Mouse (Mus musculus) cerebellum, postnatal 36 days (tissue): ENCODE measurements at regions not wholly inside any gene's neighbourhood (a gene's known extent, or its start where the extent isn't known, plus 50 kb on each side); places are given as distances from the start of the nearest gene placed in this dataset.

ENCODE experiments used
- DNase-seq, 2 experiments: peaks; one replicate each; pipeline ENCODE4 v3.0.0; 2021 to 2022; ENCODE audit warnings: mixed read lengths in 2 of 2

GRCm38 (mm10) chr10:43718768-43719167 is 140.7 kb downstream of the Cd24a start:
- no peak for DNase-seq

- DNase-seq: no peak
Observed at GRCm38 (mm10) chr10:43721356-43721755, 143.3 kb downstream of the Cd24a start.

DNA sequence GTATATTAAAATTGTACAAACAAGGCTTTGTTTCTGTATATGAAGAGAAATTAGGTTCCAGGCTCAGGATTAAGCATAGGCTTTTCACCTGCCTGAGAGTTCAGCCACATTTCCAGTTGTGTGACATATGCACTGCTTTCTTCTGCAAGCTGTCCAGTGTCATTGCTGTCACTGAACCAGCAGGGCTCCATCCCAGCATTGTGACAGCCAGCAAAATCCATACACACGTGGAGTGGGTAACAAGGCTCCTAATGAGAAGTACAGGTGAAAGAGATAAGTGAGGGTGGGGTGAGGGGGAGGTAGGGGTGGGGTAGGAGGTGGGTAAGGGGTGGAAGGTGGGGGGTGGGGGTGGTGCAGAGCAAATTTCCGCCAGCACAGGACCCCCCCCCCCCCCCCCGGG is 144.1 kb downstream of the Cd24a start:
- no peak for DNase-seq

DNA sequence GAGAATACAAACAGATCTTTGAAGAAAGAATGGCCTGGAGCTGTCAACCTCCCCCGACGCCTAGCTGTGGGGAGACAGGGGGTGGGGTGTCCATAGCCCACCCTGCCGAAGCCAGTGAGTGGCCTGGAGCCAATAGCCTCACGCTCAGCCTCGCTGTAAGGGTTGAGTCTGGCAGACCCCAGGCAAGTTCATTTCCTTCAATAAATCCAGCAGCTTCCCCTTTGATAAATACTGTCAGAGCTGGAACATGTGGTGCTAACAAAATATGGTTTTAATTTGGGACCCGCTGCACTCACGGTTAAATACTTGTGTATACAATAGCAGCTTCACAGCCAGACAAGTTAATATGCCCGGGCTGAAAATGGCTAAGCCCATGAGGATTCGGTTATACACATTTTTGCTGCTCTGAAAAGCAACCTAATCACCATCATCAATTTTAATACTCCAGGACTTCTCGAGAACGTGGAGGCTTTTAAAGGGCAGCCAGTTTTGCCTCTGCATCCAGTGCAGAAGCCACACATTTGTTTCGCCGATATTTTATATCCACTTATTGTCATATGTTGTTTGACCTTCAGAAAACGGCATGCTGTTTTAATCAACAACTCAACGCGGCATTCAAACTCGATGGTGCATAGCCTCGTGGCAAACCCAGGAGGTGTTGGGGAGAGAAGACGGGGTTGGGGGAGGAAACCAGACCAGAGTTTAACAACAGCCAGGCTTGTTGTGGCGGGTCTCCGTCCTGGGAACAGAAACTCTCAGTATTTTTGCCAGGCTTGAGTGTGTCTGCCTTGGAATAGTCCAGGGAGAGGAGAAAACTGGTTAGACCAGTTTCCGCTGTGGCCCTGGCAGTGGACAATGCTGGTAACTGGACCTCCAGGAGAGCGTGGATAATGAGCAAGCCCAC is 144.9 kb downstream of the Cd24a start:
- peak in 1 of 2 experiments; percentile 7 for DNase-seq

GRCm38 (mm10) chr10:43723615-43723937 is 145.5 kb downstream of the Cd24a start:
- DNase-seq: no peak

- no peak for DNase-seq
Observed at GRCm38 (mm10) chr10:43727746-43728145, 149.7 kb downstream of the Cd24a start.

- no peak for DNase-seq
Observed at GRCm38 (mm10) chr10:43729184-43729583, 151.1 kb downstream of the Cd24a start.

GRCm38 (mm10) chr10:43733618-43734415 is 155.7 kb downstream of the Cd24a start:
- no peak for DNase-seq

DNA sequence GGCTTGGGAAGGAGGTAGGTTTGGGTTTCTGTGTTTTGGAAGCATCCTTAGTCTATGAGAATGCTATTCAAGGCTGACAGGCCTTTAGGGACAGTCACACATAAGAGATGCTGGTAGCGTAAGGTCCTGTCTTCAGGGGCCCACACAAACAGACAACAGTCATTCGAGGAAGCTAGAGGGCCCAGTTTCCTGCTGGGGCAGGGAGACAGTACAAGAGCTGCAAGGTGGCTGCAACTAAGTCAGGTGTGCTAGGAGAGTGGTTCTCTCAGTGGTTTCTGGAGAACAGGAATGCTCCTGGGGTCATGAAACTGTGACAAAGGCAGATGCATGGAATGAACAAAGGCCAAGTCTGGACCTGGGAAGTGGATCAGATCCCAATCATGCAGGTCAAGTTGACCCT is 161.1 kb downstream of the Cd24a start:
- no peak for DNase-seq

DNA sequence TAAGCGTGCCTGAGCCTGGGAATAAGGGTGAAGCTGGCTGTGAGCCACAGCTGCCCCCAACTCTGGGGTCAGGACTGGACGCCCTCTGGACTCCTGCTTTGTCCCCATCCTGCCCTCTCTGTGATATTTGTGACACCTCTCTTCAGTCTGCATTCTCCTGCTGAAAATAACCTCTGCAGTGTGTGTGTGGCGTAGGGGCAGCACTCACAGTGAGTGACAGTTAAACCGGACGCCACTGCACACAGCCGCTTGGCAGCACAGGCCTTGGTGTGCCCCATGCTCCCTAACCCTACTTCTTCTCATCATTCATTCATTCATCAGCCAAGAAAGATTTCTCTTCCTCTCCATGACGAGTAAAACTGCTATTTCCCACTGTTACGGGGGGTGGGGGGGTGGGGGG is 161.6 kb downstream of the Cd24a start:
- DNase-seq: no peak

GRCm38 (mm10) chr10:43740204-43740865 is 161.2 kb downstream of the Qrsl1 start:
- DNase-seq: no peak

- no peak for DNase-seq
Observed at GRCm38 (mm10) chr10:43741361-43742084, 160.0 kb downstream of the Qrsl1 start.

DNA sequence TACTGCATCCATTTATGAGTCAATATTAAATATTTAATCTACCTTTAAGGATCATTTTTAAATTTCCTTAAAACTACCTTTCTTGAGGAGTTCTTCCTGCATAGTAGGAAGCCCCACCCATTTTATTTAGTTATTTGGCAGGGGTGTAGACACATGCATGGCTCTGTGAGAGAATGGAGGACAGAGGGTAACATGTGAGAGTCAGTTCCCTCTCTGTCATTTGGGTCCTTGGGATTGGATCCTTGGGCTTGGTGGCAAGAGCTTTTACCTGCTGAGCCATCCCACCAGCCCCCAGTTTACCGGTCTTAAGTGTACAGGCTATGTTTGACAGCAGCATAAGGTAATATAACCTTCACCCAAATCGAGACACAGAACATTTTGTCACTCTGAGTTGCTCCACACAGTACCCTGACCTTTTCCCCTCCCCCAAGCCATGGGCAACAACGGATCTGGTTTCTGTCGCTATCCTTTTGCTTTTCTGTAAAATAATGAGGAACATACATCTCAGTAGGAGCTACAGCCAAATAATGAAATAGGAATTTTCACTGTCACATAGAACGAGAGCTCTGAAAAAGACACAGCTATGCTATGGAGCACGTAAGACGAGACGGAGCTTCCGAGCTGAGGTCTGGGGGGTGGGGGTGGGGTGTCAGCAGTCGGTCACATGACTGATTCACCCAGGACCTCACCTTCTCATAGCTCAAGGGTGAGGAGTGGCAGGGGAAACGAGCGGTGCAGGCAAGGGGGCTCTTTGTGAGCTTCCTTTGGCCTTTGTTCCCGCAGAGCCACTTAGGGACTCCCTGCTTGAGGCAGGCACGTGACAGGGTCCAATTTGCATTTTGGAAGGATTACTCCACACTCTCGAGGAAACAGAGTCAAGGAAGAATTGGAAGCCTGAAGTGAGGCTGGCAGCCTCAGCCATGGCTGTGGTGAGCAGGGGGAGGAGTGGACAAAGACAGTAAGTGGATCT is 159.2 kb downstream of the Qrsl1 start:
- no peak for DNase-seq

DNA sequence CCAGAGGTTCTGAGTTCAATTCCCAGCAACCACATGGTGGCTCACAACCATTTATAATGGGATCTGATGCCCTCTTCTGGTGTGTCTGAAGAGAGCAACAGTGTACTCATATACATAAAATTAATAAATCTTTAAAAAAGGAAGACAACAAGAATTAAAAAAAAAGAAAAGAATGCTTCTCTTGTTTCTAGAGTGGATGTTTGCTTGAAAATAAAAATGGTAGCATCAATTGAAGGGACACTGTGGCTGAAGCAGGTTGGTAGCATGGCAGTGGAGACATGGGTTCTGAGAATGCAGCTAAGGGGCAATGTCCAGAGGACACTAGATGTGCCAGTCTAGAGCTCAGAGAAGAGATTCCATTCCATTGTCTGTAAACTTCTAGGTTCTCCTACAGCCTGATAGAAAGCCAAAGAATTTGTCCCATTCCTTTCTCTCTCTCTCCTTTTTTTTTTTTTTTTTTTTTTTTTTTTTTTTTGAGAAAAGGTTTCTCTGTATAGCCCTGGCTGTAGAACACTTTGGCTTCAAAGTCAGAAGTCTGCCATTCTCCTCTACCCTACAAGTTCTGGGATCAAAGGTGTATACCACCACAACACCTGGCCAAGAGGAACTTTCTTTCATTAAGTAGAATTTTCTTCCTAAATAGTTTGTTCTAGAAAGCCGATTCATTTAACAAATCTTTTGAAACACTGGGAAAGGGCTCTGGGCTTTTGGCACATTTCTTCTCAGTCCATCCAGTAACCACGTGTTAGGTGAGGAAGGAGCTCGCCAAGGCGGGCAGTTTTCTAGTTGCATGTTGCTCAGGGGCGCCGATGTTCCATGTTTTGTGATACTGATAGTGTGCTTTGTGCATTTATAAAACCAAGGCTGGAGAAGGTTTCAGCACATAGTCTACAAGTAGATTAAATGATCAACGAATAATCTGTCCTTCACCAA is 158.1 kb downstream of the Qrsl1 start:
- DNase-seq: no peak

DNA sequence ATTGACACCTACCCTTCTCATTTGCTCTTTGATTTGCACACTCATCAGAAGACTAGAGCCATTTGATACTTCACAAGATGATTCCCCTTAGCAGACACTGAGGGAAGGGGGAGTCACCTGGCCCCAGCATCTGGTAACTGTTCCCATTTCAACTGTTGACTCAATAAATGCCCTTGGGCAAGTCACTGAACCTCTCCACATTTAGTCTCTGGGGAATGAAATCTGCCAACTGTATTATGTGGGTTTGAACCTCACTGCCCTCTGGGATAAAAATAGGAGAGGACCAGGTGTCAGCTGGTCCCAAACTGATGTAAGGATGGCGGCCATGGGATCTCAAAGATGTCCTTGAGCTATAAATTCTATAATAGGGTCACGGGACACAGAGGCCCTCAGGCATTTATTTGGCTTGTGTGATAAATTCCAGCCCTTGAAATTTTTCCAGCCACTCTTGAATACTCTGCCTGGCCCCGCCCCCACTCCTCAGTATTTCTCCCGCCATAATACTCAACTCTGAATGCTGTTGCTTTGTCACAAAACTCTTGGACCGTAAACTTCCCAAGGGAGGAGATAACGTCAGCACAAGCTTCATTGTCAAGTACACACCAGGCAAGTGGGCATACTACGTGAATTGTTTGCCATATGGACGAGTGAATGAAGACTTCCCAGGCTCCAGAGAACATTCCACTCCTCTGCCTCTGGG is 155.5 kb downstream of the Qrsl1 start:
- DNase-seq: no peak

DNA sequence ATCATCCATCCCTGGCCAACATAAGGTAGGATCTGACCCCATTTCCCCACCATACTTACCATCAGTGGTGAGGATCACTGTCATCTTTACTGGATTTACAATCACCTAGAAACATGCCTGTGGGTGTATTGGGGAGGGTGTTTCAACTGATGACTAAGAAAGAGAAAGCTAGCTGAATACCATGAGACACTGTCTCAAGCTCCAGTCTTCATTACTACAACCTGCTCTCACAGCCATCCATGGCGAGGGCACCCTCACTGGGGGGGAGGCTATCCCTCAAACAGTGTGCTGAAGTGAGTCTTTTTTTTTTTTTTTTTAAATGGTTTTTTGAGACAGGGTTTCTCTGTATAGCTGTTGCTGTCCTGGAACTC is 154.9 kb downstream of the Qrsl1 start:
- no peak for DNase-seq

- DNase-seq: no peak
Observed at GRCm38 (mm10) chr10:43747541-43747940, 154.0 kb downstream of the Qrsl1 start.

DNA sequence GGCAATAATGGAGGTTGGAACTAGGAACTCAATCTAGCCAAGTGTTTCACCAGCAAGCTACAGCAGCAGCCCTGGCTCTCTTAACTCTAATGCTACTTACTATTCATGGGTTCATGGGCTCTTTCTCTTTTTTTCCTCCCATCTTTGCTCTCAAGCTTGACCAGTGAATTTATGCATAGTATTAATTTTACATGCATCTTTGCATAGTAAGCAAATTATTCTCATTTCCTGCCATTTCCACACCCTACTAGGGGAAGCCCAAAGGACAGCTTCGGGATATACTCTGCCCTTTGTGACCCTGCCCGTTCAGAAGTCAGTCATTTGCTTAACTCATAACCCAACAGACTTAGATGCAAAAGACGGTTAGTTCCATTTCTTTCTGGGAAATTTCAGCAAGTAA is 153.2 kb downstream of the Qrsl1 start:
- DNase-seq: no peak

GRCm38 (mm10) chr10:43749496-43750110 is 151.9 kb downstream of the Qrsl1 start:
- no peak for DNase-seq
